Mouse (Mus musculus) induced T-regulatory cell, adult 2 months (primary cell): ENCODE results near the gene Alpl.
A peak's percentile ranks its signal among the peaks of the same experiment; 100 is the strongest.

Source experiments
- DNase-seq: peaks from one replicate; pipeline ENCODE4 v3.0.0-alpha.2; 2012; ENCODE audit warnings: low read depth

The Alpl gene

DNA sequence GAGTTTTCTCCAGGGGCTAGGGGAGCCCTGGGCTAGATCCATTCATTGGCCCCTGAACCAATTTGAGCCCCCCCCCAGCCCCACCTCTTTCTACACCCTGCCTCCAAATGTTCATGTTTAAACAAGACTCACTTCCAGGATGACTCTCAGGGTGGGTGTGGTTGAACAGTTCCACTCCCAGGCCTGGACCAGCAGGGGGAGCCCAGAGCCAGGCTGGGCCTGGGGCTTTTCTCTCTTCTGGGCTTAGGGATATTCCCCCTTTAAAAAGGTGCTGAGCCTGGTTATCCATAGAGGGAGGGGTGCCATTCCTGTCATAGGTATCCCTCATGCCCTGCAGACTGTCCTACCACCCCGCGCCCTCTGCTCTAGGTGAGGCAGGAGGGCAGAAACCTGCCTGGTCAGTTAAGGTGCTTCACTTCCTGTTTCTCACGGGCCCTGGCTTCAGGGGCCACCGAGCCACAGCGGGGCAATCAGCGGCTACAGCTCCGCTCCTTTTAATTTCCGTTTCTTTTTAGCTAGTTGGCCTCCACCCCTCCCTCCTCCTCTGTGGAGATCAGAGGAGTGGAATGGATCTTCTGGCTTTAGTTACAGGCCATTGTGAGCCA lies 82.1 kb downstream of the Alpl start:
- peak; percentile 49 for DNase-seq

GRCm38 (mm10) chr4:137712963-137713362 lies 83.2 kb downstream of the Alpl start:
- no peak for DNase-seq

- DNase-seq, result peak; percentile 73
These were observed 88.8 kb downstream of the Alpl start for GRCm38 (mm10) chr4:137707216-137707990.

GRCm38 (mm10) chr4:137706510-137706909 lies 89.7 kb downstream of the Alpl start:
- DNase-seq, result no peak

GRCm38 (mm10) chr4:137705379-137705778 lies 90.8 kb downstream of the Alpl start:
- DNase-seq, result no peak

GRCm38 (mm10) chr4:137704561-137704960 lies 91.6 kb downstream of the Alpl start:
- DNase-seq, result no peak

- DNase-seq, result no peak
These were observed 93.1 kb downstream of the Alpl start for GRCm38 (mm10) chr4:137703077-137703476.

- DNase-seq, result no peak
These were observed 95.2 kb downstream of the Alpl start for GRCm38 (mm10) chr4:137700960-137701359.

GRCm38 (mm10) chr4:137699264-137700211 lies 96.6 kb downstream of the Alpl start:
- no peak for DNase-seq

DNA sequence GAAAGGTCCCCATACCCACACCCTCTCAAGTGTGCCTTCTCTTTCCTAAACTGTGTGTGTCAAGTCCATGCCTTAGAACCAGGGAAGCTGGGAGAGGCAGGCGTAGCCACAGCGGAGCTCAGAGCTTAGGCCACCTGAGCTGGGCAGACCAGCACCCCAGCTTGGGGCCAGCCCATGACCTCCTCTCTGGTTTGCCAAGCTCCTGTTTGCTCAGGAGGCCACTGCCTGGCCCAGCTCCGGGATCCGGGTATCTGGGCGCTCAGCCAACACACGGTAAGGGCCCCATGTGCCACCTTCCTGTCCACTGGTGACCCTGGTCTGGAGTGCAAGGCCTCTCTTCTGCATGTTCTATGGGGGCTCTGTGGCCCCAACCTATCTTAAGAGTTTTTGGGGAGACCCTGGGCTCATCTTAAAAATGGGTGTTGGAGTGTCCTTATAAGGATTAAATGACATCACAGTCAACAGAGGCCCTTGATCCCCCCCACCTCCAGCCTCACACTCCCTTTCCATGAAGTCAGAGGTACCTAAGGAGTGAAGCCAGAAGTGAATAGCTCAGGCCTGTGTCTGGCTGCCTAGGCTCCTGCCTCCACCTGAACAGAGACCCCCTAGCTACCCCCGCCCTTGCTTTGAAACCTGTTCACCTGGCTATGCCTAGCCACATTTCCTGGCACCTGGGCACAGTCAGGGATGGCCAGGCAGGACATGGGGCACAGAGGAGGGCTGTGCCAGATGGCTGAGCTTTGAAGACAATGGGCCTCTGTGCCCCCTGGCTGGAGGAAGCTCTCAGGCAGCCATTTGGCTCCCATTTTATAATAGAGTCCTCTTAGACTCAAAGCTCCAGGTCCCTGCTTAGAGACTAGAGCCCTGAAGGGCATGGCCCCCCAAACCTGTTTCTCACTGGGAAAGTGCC lies 97.9 kb downstream of the Alpl start:
- no peak for DNase-seq

DNA sequence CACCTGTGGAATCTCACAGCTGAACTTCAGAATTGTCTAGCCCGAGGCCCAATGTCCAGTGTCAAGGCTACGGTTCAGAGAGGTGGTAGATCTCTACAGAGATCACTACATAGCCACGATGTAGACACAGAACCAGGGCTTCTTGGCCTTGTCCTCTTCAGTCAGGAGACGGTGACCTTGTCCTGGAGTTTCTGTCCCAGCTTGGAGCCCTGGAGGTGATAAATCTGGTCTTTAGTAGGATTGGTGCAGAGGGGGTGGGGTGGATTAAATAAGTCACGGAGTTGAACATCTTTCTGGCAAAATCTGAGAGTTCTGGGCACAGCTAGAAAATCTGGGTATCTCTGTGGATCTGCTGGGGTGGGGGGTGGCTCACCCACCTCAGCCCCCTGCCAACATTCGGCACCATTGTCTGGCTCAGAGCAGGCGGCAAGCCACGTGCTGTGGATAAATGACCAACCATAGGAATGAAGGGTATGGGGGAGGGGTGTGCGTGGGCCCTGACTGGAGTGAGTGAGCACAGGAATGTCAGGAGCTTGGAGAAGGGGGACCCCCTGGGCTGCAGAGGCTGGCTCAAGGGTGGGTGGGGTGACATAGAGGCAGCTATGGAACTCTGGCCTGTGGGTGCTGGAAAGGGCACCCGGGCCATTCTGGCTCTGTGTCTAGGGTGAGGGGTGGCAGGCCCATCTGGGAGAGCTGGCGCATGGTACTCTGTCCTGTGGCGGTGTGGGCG lies 98.9 kb downstream of the Alpl start:
- DNase-seq, result no peak

DNA sequence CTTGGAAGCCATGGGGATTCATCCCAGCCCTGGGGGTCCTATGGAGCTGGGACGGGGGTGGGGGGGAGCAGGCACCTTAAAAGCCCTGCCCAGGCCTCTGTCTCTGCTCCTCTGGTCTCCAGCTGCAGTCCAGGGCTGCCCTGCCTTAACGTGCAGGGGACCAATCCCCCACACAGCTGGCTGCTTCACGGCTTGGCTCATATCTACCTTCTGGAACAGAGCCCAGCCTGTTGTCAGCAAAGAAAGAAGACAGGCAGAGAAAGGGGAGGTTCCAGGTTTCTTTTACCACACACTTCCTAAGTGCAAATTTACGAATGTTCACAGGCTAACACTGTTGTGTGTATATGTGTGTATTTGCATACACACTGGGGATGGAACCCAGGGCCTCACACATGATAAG lies 100.3 kb downstream of the Alpl start:
- no peak for DNase-seq

DNA sequence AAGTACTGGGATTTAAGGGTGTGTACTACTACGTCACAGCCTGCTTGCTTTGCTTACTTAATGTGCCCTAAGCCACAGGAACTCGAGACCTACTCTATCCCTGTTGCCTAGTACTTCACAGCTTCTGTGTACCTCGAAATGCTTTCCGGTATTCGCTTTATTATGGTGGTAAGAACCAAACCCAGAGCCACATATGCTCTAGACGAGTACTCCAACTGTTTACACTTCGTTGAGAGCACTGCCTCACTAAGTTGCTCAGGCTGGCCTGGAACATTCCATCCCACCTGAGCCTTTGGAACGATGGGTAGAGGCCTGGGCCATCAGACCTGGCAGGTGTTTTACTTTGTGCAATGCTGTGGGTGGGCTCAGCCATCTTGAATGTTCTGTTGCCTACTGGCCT lies 100.9 kb downstream of the Alpl start:
- no peak for DNase-seq

DNA sequence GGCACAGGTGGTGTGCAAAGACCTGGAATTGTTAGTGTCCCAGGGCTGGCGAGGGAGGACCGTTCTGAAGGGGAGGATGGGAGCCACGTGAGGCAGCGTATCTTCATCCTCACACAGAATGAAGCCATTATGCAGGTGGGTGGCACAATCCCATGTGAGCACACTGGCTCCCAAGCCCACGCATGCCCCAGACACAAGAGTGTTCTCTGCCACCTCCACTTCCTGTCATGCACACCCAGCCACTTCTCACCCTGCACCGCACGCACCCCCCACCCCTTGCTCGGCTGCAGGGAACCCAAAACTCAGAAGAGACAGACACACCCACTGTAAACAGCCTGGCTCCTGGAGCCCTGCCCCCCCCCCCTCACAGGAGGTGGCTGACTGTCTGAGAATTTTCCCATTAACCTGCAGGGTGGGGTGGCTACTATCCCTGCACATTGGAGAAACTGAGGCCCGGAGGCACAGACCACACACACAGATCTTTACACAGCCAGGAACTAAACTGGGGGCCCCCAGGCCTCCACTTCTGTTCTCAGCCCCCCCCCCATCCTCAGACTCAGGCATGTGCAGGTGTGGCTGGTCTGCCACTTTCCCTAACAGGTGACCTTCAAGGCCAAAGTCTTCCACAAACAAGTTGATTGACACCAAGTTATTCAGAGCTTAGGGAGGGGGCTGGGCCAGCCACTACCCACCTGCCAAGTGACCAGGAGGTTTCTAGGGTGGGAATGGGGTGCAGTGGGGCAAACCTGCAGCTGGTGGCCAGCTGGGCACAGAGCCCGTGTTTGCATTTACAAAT lies 103.9 kb downstream of the Alpl start:
- no peak for DNase-seq
